Mouse (Mus musculus): Measurements from ENCODE around the gene Aqp1. TPM values are rescaled to one million over a fixed set of nuclear protein-coding genes. Genes with fewer than 3 reads are reported as not detected.

Aqp1 gene
- polyA plus RNA-seq, 1 experiment from 2014 or later, result 1.8 TPM

DNA sequence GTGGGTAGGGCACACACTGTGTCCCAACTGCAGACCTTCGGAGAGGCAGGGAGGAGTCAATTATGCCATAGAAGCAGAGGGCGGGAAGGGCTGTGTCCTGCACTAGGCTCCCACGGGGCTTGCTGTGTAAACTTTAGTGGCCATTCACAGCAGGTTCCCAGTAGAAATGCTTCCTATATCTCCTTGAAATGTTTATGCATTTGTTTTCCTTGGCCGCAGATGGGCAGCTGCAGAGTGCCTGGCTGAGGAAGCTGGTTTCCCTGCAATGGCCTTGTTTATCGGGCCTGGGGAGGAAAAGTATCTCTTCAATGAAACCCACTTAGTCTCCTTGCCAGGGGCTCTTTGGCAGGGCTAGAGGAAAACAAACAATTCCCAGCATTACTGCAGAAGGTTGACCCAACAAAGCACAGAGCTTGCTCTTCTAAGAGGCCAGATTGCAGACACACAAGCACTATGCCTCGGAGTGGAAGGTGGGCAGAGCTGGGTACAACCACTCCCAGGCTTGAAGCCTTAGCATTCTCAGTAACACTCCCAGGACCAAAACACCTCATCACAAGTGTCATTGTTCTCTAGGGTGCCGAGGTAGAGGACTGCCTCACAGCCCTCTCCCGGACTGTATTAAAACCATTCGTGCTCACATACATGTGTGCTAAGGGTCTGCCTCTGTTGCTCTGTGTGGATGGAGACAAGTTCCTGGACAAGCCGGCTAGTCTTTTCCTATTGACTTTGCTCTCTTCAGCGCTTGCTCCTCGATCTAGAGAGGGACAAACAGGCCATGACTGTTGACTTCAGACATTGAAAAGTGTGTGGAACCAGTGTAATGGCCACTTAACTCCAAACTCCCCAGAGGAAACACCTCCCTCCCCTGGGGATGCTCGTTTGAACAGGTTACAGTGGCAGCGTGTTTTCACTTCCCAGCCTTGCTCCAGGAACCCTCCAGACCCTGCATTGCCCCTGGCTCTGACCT is 16.4 kb upstream of the Aqp1 start:
- WGBS, result 80% methylated on average over 14 of the region's 14 CpGs
- ATAC-seq, result no peak

DNA sequence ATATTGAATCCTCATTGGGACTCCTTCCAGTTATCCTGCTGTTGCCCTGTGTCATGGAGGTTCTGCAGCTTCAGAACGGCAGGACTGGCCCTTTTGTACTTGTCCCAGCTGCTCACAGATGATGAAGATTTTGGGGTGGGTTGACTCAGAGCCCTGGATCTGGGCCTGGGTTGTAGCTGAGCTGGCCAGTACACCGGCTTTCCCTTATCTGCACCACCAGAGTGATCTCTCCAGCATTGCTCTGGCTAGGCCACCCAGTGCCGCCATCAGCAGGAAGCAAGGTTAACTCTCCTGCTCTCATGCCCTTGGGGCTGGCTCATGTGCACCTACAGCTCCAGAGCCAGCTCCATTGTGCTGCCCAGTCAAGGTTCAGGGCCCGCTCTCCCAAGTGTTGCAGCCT is 15.3 kb upstream of the Aqp1 start:
- no peak overlapping the region for H3K9ac ChIP-seq (replicated peaks)
- H3K4me2 ChIP-seq (replicated peaks), result no peak overlapping the region
- no peaks in the 10 kb centered on the region for H3K27me3 ChIP-seq
- no peak overlapping the region for H3K27ac ChIP-seq
- WGBS, result 87% methylated on average over 4 of the region's 4 CpGs
- no peak overlapping the region for H3K4me3 ChIP-seq (replicated peaks)
- no peaks in the 10 kb centered on the region for H3K9me3 ChIP-seq
- ATAC-seq, result peak; percentile 7; the same call in 1 of the 2 replicates
- H3K36me3 ChIP-seq, result peaks cover 7% of the 10 kb centered on the region
- H3K4me1 ChIP-seq (replicated peaks), result no peaks in the 10 kb centered on the region

More for the DNA sequence above, 16.4 kb upstream of the Aqp1 start:
- Histone ChIP-seq H3K36me3 (peaks cover 7% of the 10 kb centered on the region), H3K4me3 (replicated peaks) (no peak overlapping the region), H3K27me3 (no peaks in the 10 kb centered on the region), H3K27ac (no peak overlapping the region), H3K4me1 (replicated peaks) (no peaks in the 10 kb centered on the region), H3K9ac (replicated peaks) (no peak overlapping the region), H3K4me2 (replicated peaks) (no peak overlapping the region), H3K9me3 (no peaks in the 10 kb centered on the region)

DNA sequence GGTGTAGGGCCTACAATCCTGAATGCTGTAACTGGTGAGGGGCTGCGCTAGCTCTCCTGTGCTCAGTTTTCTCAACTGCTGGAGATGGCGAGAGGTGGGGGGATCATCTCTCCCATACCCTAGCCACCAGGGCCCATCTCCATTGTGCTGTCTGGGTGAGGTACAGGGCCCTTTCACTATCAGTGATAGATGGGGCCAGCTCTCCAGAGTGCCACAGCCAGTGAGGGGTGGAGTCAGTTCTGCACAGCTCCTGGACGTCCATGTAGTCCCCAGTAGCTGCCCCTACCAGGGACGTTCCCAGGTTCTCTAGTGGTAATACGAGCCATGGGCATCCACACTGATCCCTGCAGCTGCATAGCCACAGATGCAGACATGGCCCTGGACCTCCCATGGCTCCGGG is 14.7 kb upstream of the Aqp1 start:
- ATAC-seq, result 0 out of 2 replicates have a peak, but pooled peaks have one; percentile 26
- H3K4me1 ChIP-seq (replicated peaks), result no peaks in the 10 kb centered on the region
- H3K27me3 ChIP-seq, result no peaks in the 10 kb centered on the region
- H3K4me2 ChIP-seq (replicated peaks), result no peak overlapping the region
- no peak overlapping the region for H3K4me3 ChIP-seq (replicated peaks)
- WGBS, result 81% methylated on average over 6 of the region's 6 CpGs
- no peaks in the 10 kb centered on the region for H3K9me3 ChIP-seq
- no peak overlapping the region for H3K9ac ChIP-seq (replicated peaks)
- H3K36me3 ChIP-seq, result peaks cover 7% of the 10 kb centered on the region
- no peak overlapping the region for H3K27ac ChIP-seq

DNA sequence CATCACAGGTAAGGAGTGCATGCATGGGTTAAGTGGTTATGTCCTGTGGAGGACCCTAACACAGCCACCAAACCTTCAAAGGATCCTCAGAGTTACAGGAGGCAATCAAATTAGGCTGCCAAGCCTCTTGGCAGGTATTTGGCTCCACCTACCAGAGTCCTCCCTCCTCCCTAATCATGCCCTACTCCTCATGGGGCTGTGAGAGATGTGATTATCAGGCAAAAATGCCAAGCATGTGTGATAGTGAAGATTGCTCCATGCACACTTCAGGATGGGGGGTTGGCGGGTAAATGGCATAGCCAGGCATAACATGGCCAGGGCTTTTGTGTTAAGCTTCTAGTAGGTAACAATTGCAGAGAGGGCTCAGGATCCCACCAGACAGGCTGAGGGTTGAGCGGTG is 13.3 kb upstream of the Aqp1 start:
- WGBS, result 100% methylated on average over 2 of the region's 2 CpGs
- Histone ChIP-seq H3K36me3 (peaks cover 7% of the 10 kb centered on the region), H3K27me3 (no peaks in the 10 kb centered on the region), H3K9me3 (no peaks in the 10 kb centered on the region), H3K27ac (no peak overlapping the region), H3K9ac (replicated peaks) (no peak overlapping the region), H3K4me3 (replicated peaks) (no peak overlapping the region), H3K4me2 (replicated peaks) (no peak overlapping the region), H3K4me1 (replicated peaks) (no peaks in the 10 kb centered on the region)
- ATAC-seq, result no peak

DNA sequence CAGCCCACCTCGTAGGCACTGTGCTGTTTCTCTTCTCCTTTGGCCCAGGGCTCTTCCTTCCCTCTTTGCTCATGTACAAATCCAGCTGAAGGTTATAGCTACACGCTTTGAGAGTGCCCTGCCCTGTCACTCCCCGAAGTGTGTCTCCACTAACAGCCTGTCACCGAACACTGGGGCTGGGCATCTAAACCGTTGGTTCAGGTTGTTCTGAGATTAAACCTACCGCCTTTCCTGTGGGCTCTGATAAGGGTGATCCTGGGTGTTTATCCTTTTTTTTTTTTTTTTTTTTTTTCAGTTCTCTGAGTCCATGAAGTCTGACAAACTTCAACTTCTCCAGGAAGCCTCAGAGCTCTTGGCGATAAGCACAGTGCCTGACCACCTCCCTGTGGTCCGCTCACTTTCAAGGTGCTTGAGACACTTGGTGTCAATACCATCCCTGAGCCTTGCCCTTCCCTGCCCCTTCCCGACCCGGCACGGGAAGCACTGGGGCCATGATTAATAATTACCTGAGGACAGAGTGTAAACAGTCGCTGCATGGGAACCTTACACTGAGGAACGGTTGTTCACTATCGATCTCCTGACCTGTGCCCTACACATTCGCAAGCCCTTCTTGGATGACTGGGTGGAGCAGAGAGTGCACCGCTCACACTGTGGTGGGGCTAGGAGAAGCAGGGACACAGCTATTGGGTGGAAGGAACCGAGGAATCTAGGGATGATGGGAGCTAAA is 12.2 kb upstream of the Aqp1 start:
- Histone ChIP-seq H3K36me3 (no peaks in the 10 kb centered on the region), H3K9me3 (no peaks in the 10 kb centered on the region), H3K4me3 (replicated peaks) (no peak overlapping the region), H3K4me2 (replicated peaks) (no peak overlapping the region), H3K27me3 (no peaks in the 10 kb centered on the region), H3K9ac (replicated peaks) (no peak overlapping the region), H3K4me1 (replicated peaks) (no peaks in the 10 kb centered on the region), H3K27ac (no peak overlapping the region)
- WGBS, result 96% methylated on average over 17 of the region's 17 CpGs
- no peak for ATAC-seq

DNA sequence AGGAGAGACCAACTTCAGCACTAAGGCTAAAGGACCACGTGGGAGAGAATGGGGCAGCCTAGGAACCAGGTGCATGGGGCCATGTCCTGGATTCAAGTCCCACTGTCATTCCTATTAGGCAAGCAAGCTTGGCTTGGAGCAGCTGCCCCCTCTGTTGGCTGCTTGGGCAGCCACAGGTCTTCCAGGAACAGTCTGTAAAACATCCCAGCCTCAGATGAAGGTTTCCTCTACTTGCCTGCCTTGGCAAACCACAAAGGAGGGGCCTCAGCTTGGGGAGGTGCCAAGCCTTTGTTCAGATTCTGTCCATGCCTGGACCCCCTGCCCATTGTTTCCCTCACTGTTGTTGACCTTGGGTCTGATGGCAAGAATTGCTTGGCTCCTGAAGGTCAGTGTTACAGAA is 11.4 kb upstream of the Aqp1 start:
- no peaks in the 10 kb centered on the region for H3K36me3 ChIP-seq
- no peaks in the 10 kb centered on the region for H3K4me1 ChIP-seq (replicated peaks)
- no peaks in the 10 kb centered on the region for H3K27me3 ChIP-seq
- no peak overlapping the region for H3K27ac ChIP-seq
- H3K4me3 ChIP-seq (replicated peaks), result no peak overlapping the region
- H3K9ac ChIP-seq (replicated peaks), result no peak overlapping the region
- ATAC-seq, result no peak
- WGBS, result 56% methylated on average over 1 of the region's 1 CpGs
- H3K9me3 ChIP-seq, result no peaks in the 10 kb centered on the region
- no peak overlapping the region for H3K4me2 ChIP-seq (replicated peaks)

DNA sequence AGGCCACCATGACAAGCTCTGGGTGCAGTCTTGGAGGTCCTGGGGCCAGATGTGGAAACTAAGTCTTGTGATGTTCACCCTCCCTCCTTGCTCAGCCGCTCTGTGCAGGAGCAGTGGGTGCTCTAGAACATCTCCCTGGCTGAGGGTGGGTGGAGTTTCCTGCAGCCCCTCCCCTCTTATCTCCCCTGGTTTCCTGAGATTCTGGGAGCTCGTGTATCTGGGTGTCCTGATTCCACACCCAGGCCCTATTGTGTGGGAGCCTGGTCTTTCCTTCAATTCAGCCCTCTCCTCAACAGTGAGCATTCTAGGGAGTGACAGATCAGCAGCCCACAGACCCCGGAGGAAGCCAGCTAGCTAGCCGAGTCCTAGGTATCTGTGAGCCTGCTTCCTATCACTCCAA is 9.9 kb upstream of the Aqp1 start:
- Histone ChIP-seq H3K4me1 (replicated peaks) (no peaks in the 10 kb centered on the region), H3K27ac (no peak overlapping the region), H3K36me3 (no peaks in the 10 kb centered on the region), H3K4me2 (replicated peaks) (no peak overlapping the region), H3K9me3 (no peaks in the 10 kb centered on the region), H3K9ac (replicated peaks) (no peak overlapping the region), H3K4me3 (replicated peaks) (no peak overlapping the region), H3K27me3 (no peaks in the 10 kb centered on the region)
- ATAC-seq, result no peak
- 90% methylated on average over 4 of the region's 4 CpGs for whole genome bisulfite sequencing

DNA sequence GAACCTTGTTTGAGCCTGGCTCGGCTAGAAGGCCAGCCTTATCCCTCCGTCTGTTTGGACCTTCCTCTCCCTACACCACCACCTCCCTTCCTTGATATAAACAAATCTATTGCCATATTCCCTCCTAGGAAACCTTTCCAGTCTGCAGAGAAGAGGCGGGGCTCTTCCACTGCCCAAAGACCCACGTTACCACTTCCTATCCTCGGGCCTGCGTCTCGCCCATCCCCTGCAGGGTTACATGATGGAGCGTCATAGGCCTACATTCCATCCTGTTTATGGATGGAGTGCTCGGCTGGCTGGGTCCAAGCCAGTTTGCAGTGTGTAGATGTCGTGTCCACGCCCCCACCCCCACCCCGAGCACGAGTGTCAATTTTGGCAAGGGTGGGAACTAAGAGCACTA is 8.9 kb upstream of the Aqp1 start:
- no peak for ATAC-seq
- WGBS, result 89% methylated on average over 13 of the region's 13 CpGs
- no peak overlapping the region for H3K4me3 ChIP-seq (replicated peaks)
- no peaks in the 10 kb centered on the region for H3K36me3 ChIP-seq
- no peak overlapping the region for H3K4me2 ChIP-seq (replicated peaks)
- H3K9ac ChIP-seq (replicated peaks), result no peak overlapping the region
- H3K9me3 ChIP-seq, result no peaks in the 10 kb centered on the region
- H3K27me3 ChIP-seq, result no peaks in the 10 kb centered on the region
- no peak overlapping the region for H3K27ac ChIP-seq
- no peaks in the 10 kb centered on the region for H3K4me1 ChIP-seq (replicated peaks)

DNA sequence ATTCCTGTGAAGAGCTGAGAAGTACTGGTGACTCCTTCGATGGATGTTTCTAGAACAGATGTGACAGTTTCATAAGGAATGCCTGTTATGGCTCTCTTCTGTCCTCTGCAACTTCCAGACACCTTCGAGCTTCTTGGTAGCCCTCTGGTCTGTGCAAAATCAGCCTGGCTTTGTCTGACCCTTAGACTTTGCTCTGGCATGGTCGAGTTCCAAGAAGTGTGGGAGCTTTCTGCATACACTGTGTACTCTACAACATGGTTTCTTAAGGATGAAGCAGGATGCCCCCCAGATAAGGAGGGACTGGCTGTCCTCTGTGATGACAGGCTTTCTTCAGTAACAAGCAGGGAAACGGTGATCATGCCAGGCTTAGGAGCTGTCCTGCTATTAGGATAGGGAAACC is 8.1 kb upstream of the Aqp1 start:
- H3K27ac ChIP-seq, result no peak overlapping the region
- no peak for ATAC-seq
- H3K4me3 ChIP-seq (replicated peaks), result no peak overlapping the region
- H3K4me2 ChIP-seq (replicated peaks), result no peak overlapping the region
- H3K27me3 ChIP-seq, result no peaks in the 10 kb centered on the region
- H3K9ac ChIP-seq (replicated peaks), result no peak overlapping the region
- H3K4me1 ChIP-seq (replicated peaks), result peaks cover 8% of the 10 kb centered on the region; the same call in 1 of the 2 replicates
- H3K36me3 ChIP-seq, result no peaks in the 10 kb centered on the region
- WGBS, result 83% methylated on average over 4 of the region's 4 CpGs
- H3K9me3 ChIP-seq, result no peaks in the 10 kb centered on the region

DNA sequence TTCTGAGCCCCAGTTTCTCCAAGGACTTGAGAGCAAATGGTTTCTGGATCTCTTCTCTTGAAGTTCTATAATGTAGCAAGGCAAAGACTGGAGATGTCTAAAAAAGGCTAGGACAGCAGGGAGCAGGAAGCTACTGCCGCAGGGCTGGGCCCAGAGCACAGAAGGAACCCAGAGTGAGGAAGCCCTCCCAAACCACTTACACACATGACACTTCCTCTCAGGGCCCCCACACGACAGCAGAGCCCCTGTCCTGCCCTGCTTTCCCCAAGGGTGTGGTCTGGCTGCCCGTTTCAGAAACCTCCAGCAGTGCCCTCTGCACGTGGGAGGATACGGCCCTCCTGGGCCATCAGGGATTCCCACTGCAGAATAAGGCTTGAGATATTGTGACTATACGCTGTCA is 4.9 kb upstream of the Aqp1 start:
- H3K27ac ChIP-seq, result no peak overlapping the region
- H3K36me3 ChIP-seq, result no peaks in the 10 kb centered on the region
- no peak overlapping the region for H3K9ac ChIP-seq (replicated peaks)
- no peak overlapping the region for H3K4me2 ChIP-seq (replicated peaks)
- no peak for ATAC-seq
- H3K4me3 ChIP-seq (replicated peaks), result no peak overlapping the region
- H3K4me1 ChIP-seq (replicated peaks), result peaks cover 17% of the 10 kb centered on the region
- 0 out of 2 replicates have a peak, but pooled peaks cover under 1% of the 10 kb centered on the region for H3K27me3 ChIP-seq
- 68% methylated on average over 6 of the region's 6 CpGs for WGBS
- no peaks in the 10 kb centered on the region for H3K9me3 ChIP-seq

DNA sequence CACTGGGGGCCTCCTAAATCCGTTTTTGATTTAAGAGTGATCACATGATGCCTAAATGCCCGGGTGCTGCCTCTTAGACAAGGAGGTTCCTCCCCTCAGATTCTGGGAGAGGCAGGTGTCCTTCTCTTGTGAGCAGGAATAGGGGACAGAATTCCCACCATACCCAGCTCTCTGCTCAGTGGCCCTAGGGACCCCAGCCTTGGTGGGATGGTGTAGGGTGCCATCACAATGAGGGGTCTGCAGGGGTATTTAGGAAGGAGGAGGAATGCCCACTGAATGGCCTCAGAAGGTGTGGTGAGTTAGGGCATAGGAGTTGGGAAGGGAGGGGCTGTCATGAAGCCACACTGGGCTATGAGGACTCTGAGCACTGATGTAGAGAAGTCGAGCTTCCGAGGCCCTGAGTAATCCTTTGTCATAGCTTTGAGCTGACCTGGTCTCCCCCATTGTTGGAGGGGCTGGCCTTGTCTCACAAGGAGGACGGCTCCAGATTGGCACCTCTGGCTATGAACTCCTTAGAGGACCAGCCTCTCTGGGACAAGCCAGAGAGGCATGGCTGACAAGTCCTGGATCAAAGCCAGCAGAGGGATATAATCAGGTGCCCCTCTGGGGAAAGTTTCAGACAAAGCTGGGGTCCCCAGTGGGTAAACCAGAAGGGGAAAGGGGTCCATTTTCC is 4.0 kb upstream of the Aqp1 start:
- Histone ChIP-seq H3K27me3 (0 out of 2 replicates have a peak, but pooled peaks cover 5% of the 10 kb centered on the region), H3K4me3 (replicated peaks) (no peak overlapping the region), H3K4me2 (replicated peaks) (no peak overlapping the region), H3K4me1 (replicated peaks) (peaks cover 19% of the 10 kb centered on the region), H3K27ac (no peak overlapping the region), H3K36me3 (no peaks in the 10 kb centered on the region), H3K9ac (replicated peaks) (no peak overlapping the region), H3K9me3 (no peaks in the 10 kb centered on the region)
- 36% methylated on average over 5 of the region's 5 CpGs for WGBS
- 0 out of 2 replicates have a peak, but pooled peaks have one; percentile 27 for ATAC-seq

DNA sequence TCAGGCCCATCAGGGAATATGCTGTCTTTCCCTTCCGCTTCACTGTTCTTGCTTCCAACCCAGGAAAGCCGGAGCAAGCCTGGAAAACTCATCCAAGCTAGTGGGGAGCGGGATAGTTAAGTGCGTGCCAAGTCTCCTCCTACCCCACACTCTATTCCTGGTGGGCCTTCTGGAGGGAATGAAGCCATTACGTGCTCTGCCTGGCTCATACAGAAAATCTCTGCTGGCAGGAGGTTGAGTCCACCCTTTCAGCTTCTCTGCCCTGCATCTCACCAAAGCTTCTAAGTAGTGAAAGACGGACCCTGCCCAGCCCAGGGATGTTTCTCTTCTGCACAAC is 3.5 kb upstream of the Aqp1 start:
- H3K36me3 ChIP-seq, result no peaks in the 10 kb centered on the region
- H3K4me2 ChIP-seq (replicated peaks), result no peak overlapping the region
- H3K27ac ChIP-seq, result no peak overlapping the region
- ATAC-seq, result no peak
- H3K9me3 ChIP-seq, result no peaks in the 10 kb centered on the region
- WGBS, result 73% methylated on average over 6 of the region's 6 CpGs
- H3K27me3 ChIP-seq, result 0 out of 2 replicates have a peak, but pooled peaks cover 5% of the 10 kb centered on the region
- H3K4me3 ChIP-seq (replicated peaks), result no peak overlapping the region
- H3K4me1 ChIP-seq (replicated peaks), result peaks cover 19% of the 10 kb centered on the region
- H3K9ac ChIP-seq (replicated peaks), result no peak overlapping the region
